Mouse (Mus musculus) heart, postnatal 36 days (tissue): ENCODE data around the gene Dynlt1b. TPM values are rescaled to one million over a fixed set of nuclear protein-coding genes. Genes with fewer than 3 reads are reported as not detected.
"Not testable (repeated sequence)": the region's sequence is repeated elsewhere in the genome, so short reads cannot be mapped to it uniquely, and the experiment has no call there.

Experiments
- DNase-seq, 2 experiments: peaks; one replicate each; pipeline ENCODE4 v3.0.0; 2021 to 2022
- intact Hi-C: fragments of 180-260 bp; cut with DNase I; formaldehyde crosslinking; loops from one replicate; pipeline ENCODE4 v1.15.1; 2025
- total RNA-seq, 2 experiments: library from RNA; stranded (reverse); gene quantifications; 2 replicates each; pipeline ENCODE4 v1.2.3; 2021

Gene Dynlt1b
- total RNA-seq = 10 to 100 TPM; 50.9 to 53.1 TPM

- peak; percentile 100 for DNase-seq
- intact Hi-C loops = not testable (repeated sequence)
These were observed at the start of gene Dynlt1b for GRCm38 (mm10) chr17:6429945-6430344. Gene Dynlt1b, plus strand, starts transcription at chr17:6430112.

GRCm38 (mm10) chr17:6380182-6380841 is 49.6 kb upstream of the Dynlt1b start:
- intact Hi-C loops, DNase-seq: not testable (repeated sequence)

- DNase-seq, intact Hi-C loops: not testable (repeated sequence)
These were observed 48.7 kb upstream of the Dynlt1b start for GRCm38 (mm10) chr17:6381071-6381682.

GRCm38 (mm10) chr17:6386927-6387326 is 43.0 kb upstream of the Dynlt1b start:
- intact Hi-C loops, DNase-seq: not testable (repeated sequence)

GRCm38 (mm10) chr17:6387380-6387911 is 42.5 kb upstream of the Dynlt1b start:
- intact Hi-C loops, DNase-seq: not testable (repeated sequence)

GRCm38 (mm10) chr17:6389463-6389862 is 40.4 kb upstream of the Dynlt1b start:
- DNase-seq, intact Hi-C loops: not testable (repeated sequence)

- intact Hi-C loops, DNase-seq: not testable (repeated sequence)
These were observed 39.2 kb upstream of the Dynlt1b start for GRCm38 (mm10) chr17:6390731-6391130.

GRCm38 (mm10) chr17:6391736-6392135 is 38.2 kb upstream of the Dynlt1b start:
- DNase-seq, intact Hi-C loops: not testable (repeated sequence)

- DNase-seq, intact Hi-C loops: not testable (repeated sequence)
These were observed 37.2 kb upstream of the Dynlt1b start for GRCm38 (mm10) chr17:6392473-6393340.

GRCm38 (mm10) chr17:6398079-6398478 is 31.8 kb upstream of the Dynlt1b start:
- intact Hi-C loops, DNase-seq: not testable (repeated sequence)

- intact Hi-C loops, DNase-seq: not testable (repeated sequence)
These were observed 31.1 kb upstream of the Dynlt1b start for GRCm38 (mm10) chr17:6398816-6399215.

- DNase-seq = peak; percentile 22 to 32
- intact Hi-C loops = not testable (repeated sequence)
These were observed 30.4 kb upstream of the Dynlt1b start for GRCm38 (mm10) chr17:6399281-6400096.

- intact Hi-C loops, DNase-seq: not testable (repeated sequence)
These were observed 29.8 kb upstream of the Dynlt1b start for GRCm38 (mm10) chr17:6400097-6400489.

GRCm38 (mm10) chr17:6404493-6404892 is 25.4 kb upstream of the Dynlt1b start:
- not testable (repeated sequence) for DNase-seq

GRCm38 (mm10) chr17:6406972-6407371 is 22.9 kb upstream of the Dynlt1b start:
- DNase-seq, intact Hi-C loops: not testable (repeated sequence)

More at GRCm38 (mm10) chr17:6404493-6404892, 25.4 kb upstream of the Dynlt1b start:
- intact Hi-C loops = not testable (repeated sequence)

GRCm38 (mm10) chr17:6410713-6411213 is 19.1 kb upstream of the Dynlt1b start:
- DNase-seq, intact Hi-C loops: not testable (repeated sequence)

- DNase-seq, intact Hi-C loops: not testable (repeated sequence)
These were observed 12.8 kb upstream of the Dynlt1b start for GRCm38 (mm10) chr17:6417118-6417517.

GRCm38 (mm10) chr17:6420557-6420956 is 9.4 kb upstream of the Dynlt1b start:
- DNase-seq, intact Hi-C loops: not testable (repeated sequence)

- intact Hi-C loops, DNase-seq: not testable (repeated sequence)
These were observed 8.2 kb upstream of the Dynlt1b start for GRCm38 (mm10) chr17:6421547-6422326.
